14 mouse cellular contexts compared by ENCODE assay signal in genomic region chr11:120064668-120065040, GRCm38 (mm10). TPM values are rescaled to one million over a fixed set of nuclear protein-coding genes. Genes with fewer than 3 reads are reported as not detected.
DNase-seq lines count a peak whose midpoint lies in the region; ATAC-seq and TF ChIP-seq lines count a peak whose summit lies in the region.
"Had no signal": no experiment of that assay in that cellular context is flagged by ENCODE, and none has a peak within 500 bp of the region (broad histone marks: within the 10 kb centered on the region; RNA-seq: fewer than 3 reads in every experiment).

No protein-coding gene starts in this region.

- no peak for TF ChIP-seq CTCF in E14TG2a.4 (conservative IDR thresholded peaks at IDR 0.05; ENCODE audit: low read length)

- 87% methylated on average over 11 of the region's 11 CpGs for WGBS in hindbrain, embryonic 12.5 days
- WGBS in hindbrain, embryonic 10.5 days = 85% methylated on average over 11 of the region's 11 CpGs
- WGBS in liver, embryonic 16.5 days (ENCODE audit: insufficient replicate concordance) = 80% methylated on average over 11 of the region's 11 CpGs

- H3K36me3 ChIP-seq in hindbrain, embryonic 12.5 days = peaks cover 67% of the 10 kb centered on the region
- H3K36me3 ChIP-seq in hindbrain, embryonic 10.5 days = peaks cover 68% of the 10 kb centered on the region
- no peaks in the 10 kb centered on the region for H3K36me3 ChIP-seq in liver, embryonic 16.5 days (ENCODE audit: control insufficient read depth, insufficient read depth)
- H3K36me3 ChIP-seq in E14TG2a.4 (ENCODE audit: insufficient read depth, low read length) = peaks cover 64% of the 10 kb centered on the region

- H3K27ac ChIP-seq in hindbrain, embryonic 12.5 days = no peak overlapping the region
- H3K27ac ChIP-seq in hindbrain, embryonic 10.5 days = no peak overlapping the region; the same call in 1 of the 2 replicates
- peak overlapping the region; percentile 13; the same call in 1 of the 2 replicates for H3K27ac ChIP-seq in liver, embryonic 16.5 days (ENCODE audit: low read length)
- H3K27ac ChIP-seq: forebrain, embryonic 15.5 days; heart, adult 2 months; hindbrain, embryonic 15.5 days had no signal

- H3K9ac ChIP-seq in hindbrain, embryonic 12.5 days = peak overlapping the region; percentile 27; the same call in 1 of the 2 replicates
- H3K9ac ChIP-seq in liver, embryonic 16.5 days (ENCODE audit: low read depth, low read length) = no peak overlapping the region
- H3K9ac ChIP-seq: forebrain, embryonic 15.5 days; hindbrain, embryonic 15.5 days had no signal

- ATAC-seq in hindbrain, embryonic 12.5 days (ENCODE audit: low FRiP score) = no peak
- ATAC-seq in liver, embryonic 16.5 days (ENCODE audit: low read depth) = no peak
- ATAC-seq: CD4-positive, CD25-positive, alpha-beta regulatory T cell, adult 4 months; forebrain, embryonic 15.5 days; inflammation-experienced regulatory T-cells, adult 6 months had no signal

- no peak overlapping the region for H3K4me3 ChIP-seq in hindbrain, embryonic 12.5 days
- no peak overlapping the region for H3K4me3 ChIP-seq in hindbrain, embryonic 10.5 days
- no peak overlapping the region for H3K4me3 ChIP-seq in liver, embryonic 16.5 days (ENCODE audit: low read depth, low read length)
- 0 out of 2 replicates have a peak overlapping the region, but pooled peaks have one; percentile 13 for H3K4me3 ChIP-seq in E14TG2a.4 (replicated peaks; ENCODE audit: low read length)
- H3K4me3 ChIP-seq: forebrain, embryonic 15.5 days; heart, adult 2 months; hindbrain, embryonic 15.5 days had no signal

- DNase-seq in adrenal gland, adult 2 months = peak; percentile 4
- no peak for DNase-seq in adrenal gland, adult 18-20 months (ENCODE audit: low spot score in 2 of 2)
- no peak for DNase-seq in hindbrain, embryonic 10.5 days (ENCODE audit: low spot score)
- no peak for DNase-seq in liver
- no peak for DNase-seq in spleen, adult 12 weeks (ENCODE audit: low spot score)

- peaks cover 12% of the 10 kb centered on the region for H3K4me1 ChIP-seq in hindbrain, embryonic 12.5 days
- peaks cover 48% of the 10 kb centered on the region for H3K4me1 ChIP-seq in hindbrain, embryonic 10.5 days (replicated peaks)
- no peaks in the 10 kb centered on the region for H3K4me1 ChIP-seq in liver, embryonic 16.5 days (ENCODE audit: control insufficient read depth, low read depth, low read length)
- peaks cover 59% of the 10 kb centered on the region for H3K4me1 ChIP-seq in E14TG2a.4 (replicated peaks; ENCODE audit: low read depth, low read length)
- H3K4me1 ChIP-seq: forebrain, embryonic 15.5 days had no signal

- H3K27me3 ChIP-seq in hindbrain, embryonic 12.5 days = no peaks in the 10 kb centered on the region
- H3K27me3 ChIP-seq in hindbrain, embryonic 10.5 days (ENCODE audit: insufficient read depth, poor library complexity, severe bottlenecking) = peaks cover 33% of the 10 kb centered on the region
- H3K27me3 ChIP-seq in liver, embryonic 16.5 days (ENCODE audit: control insufficient read depth, insufficient read depth, low read depth, low read length) = no peaks in the 10 kb centered on the region
- H3K27me3 ChIP-seq in E14TG2a.4 (ENCODE audit: insufficient read depth, low read length) = no peaks in the 10 kb centered on the region
- H3K27me3 ChIP-seq: forebrain, embryonic 15.5 days; hindbrain, embryonic 15.5 days had no signal

- H3K9me3 ChIP-seq in hindbrain, embryonic 12.5 days (replicated peaks) = no peaks in the 10 kb centered on the region
- H3K9me3 ChIP-seq in hindbrain, embryonic 10.5 days = no peaks in the 10 kb centered on the region
- no peaks in the 10 kb centered on the region for H3K9me3 ChIP-seq in liver, embryonic 16.5 days (replicated peaks; ENCODE audit: control insufficient read depth, low read length)
- H3K9me3 ChIP-seq in E14TG2a.4 (ENCODE audit: low read length) = no peaks in the 10 kb centered on the region
- H3K9me3 ChIP-seq: embryonic facial prominence, embryonic 10.5 days; forebrain, embryonic 15.5 days; hindbrain, embryonic 15.5 days had no signal

- no peak overlapping the region for H3K4me2 ChIP-seq in hindbrain, embryonic 12.5 days (replicated peaks)
- H3K4me2 ChIP-seq in liver, embryonic 16.5 days (ENCODE audit: low read depth, low read length) = no peak overlapping the region
- H3K4me2 ChIP-seq: forebrain, embryonic 15.5 days; hindbrain, embryonic 15.5 days had no signal

RNA-seq across cellular contexts. Expression of gene Aatk, which starts 17.7 kb away (rescaled TPM):
- total RNA-seq in adrenal gland, adult 2 months (2021) = 10 to 100 TPM in 1 of 2 experiments, 1 to 10 TPM in 1; 9.9 to 15.5 TPM
- 26.3 and 44.1 TPM in 2 replicates for polyA plus RNA-seq in adrenal gland, adult 2 months (2012; rRNA removed)
- total RNA-seq in adrenal gland, adult 18-20 months (2021) = 10 to 100 TPM; 10.3 to 22.0 TPM
- 12.6 and 13.5 TPM in 2 replicates for polyA plus RNA-seq in hindbrain, embryonic 12.5 days (2016; fragmentation: Nextera tagmentation; extraction: Ambion mirVana)
- 1.6 and 3.2 TPM in 2 replicates for polyA plus RNA-seq in hindbrain, embryonic 10.5 days (2016; fragmentation: Nextera tagmentation; extraction: Ambion mirVana)
- polyA plus RNA-seq in liver, embryonic 16.5 days (2015; fragmentation: Nextera tagmentation; extraction: Ambion mirVana) = 0.48 and 0.67 TPM in 2 replicates
- polyA plus RNA-seq: CD4-positive, CD25-positive, alpha-beta regulatory T cell, adult 4 months; inflammation-experienced regulatory T-cells, adult 6 months had no signal

RNA-seq across cellular contexts. Expression of gene Cep131, which starts 22.0 kb away (rescaled TPM):
- total RNA-seq in adrenal gland, adult 2 months (2021) = 100 to 1,000 TPM in 1 of 2 experiments, 10 to 100 TPM in 1; 74.3 to 121 TPM
- 33.6 and 50.6 TPM in 2 replicates for polyA plus RNA-seq in adrenal gland, adult 2 months (2012; rRNA removed)
- total RNA-seq in adrenal gland, adult 18-20 months (2021) = 10 to 100 TPM; 11.7 to 90.0 TPM
- 39.5 and 47.3 TPM in 2 replicates for polyA plus RNA-seq in hindbrain, embryonic 12.5 days (2016; fragmentation: Nextera tagmentation; extraction: Ambion mirVana)
- 39.6 and 45.4 TPM in 2 replicates for polyA plus RNA-seq in hindbrain, embryonic 10.5 days (2016; fragmentation: Nextera tagmentation; extraction: Ambion mirVana)
- 3.3 and 3.4 TPM in 2 replicates for polyA plus RNA-seq in liver, embryonic 16.5 days (2015; fragmentation: Nextera tagmentation; extraction: Ambion mirVana)

RNA-seq across cellular contexts. Expression of gene Tepsin, which starts 33.9 kb away (rescaled TPM):
- 10 to 100 TPM; 10.2 to 14.4 TPM for total RNA-seq in adrenal gland, adult 2 months (2021)
- polyA plus RNA-seq in adrenal gland, adult 2 months (2012; rRNA removed) = 53.9 and 61.2 TPM in 2 replicates
- 10 to 100 TPM; 12.3 to 15.4 TPM for total RNA-seq in adrenal gland, adult 18-20 months (2021)
- polyA plus RNA-seq in hindbrain, embryonic 12.5 days (2016; fragmentation: Nextera tagmentation; extraction: Ambion mirVana) = 17.3 and 22.0 TPM in 2 replicates
- polyA plus RNA-seq in hindbrain, embryonic 10.5 days (2016; fragmentation: Nextera tagmentation; extraction: Ambion mirVana) = 21.4 and 25.3 TPM in 2 replicates
- polyA plus RNA-seq in liver, embryonic 16.5 days (2015; fragmentation: Nextera tagmentation; extraction: Ambion mirVana) = 6.3 and 7.2 TPM in 2 replicates

RNA-seq across cellular contexts. Expression of gene Ndufaf8, which starts 34.1 kb away (rescaled TPM):
- total RNA-seq in adrenal gland, adult 2 months (2021) = 10 to 100 TPM; 47.5 to 76.2 TPM
- polyA plus RNA-seq in adrenal gland, adult 2 months (2012; rRNA removed) = 78.1 and 85.2 TPM in 2 replicates
- 10 to 100 TPM; 54.9 to 62.9 TPM for total RNA-seq in adrenal gland, adult 18-20 months (2021)
- polyA plus RNA-seq in hindbrain, embryonic 12.5 days (2016; fragmentation: Nextera tagmentation; extraction: Ambion mirVana) = 45.8 and 52.7 TPM in 2 replicates
- 86.4 and 92.2 TPM in 2 replicates for polyA plus RNA-seq in hindbrain, embryonic 10.5 days (2016; fragmentation: Nextera tagmentation; extraction: Ambion mirVana)
- polyA plus RNA-seq in liver, embryonic 16.5 days (2015; fragmentation: Nextera tagmentation; extraction: Ambion mirVana) = 36.3 and 45.3 TPM in 2 replicates
